Mouse (Mus musculus) MEL (cell line): Measurements from ENCODE around the gene Cbs. TPM values are rescaled to one million over a fixed set of nuclear protein-coding genes. Genes with fewer than 3 reads are reported as not detected.

Experiments
- DNase-seq: peaks from one replicate; pipeline ENCODE4 v3.0.0; 2011; ENCODE audit warnings: low read depth, low spot score
- H3K27ac ChIP-seq: 2 replicates; pipeline ENCODE4 v1.5.1; 2012; ENCODE audit warnings: low read depth, mild to moderate bottlenecking, control low read depth, low read length, moderate library complexity; ENCODE audit not compliant: control insufficient read depth
- H3K27me3 ChIP-seq, 2 experiments: fragments of 150-350 bp in 1 of 2; sonication (generic) in 1 of 2; 2 replicates each; pipeline ENCODE4 v1.6.1; 2012; ENCODE audit warnings: low read length in 2 of 2, mild to moderate bottlenecking in 2 of 2, improper control_type of control experiment in 1 of 2, moderate library complexity in 1 of 2; ENCODE audit not compliant: insufficient read depth in 2 of 2, control insufficient read depth in 1 of 2
- H3K36me3 ChIP-seq, 2 experiments: 2 replicates each; pipeline ENCODE4 v1.6.1; 2012 to 2014; ENCODE audit warnings: low read length in 2 of 2, improper control_type of control experiment in 1 of 2, inconsistent platforms in 1 of 2, mild to moderate bottlenecking in 1 of 2; ENCODE audit not compliant: insufficient read depth in 2 of 2, control insufficient read depth in 1 of 2
- H3K4me1 ChIP-seq, 2 experiments: fragments of 150-350 bp in 1 of 2; sonication (generic) in 1 of 2; 2 replicates each; pipeline ENCODE4 v1.6.1; 2012; ENCODE audit warnings: low read length in 2 of 2, improper control_type of control experiment in 1 of 2, mild to moderate bottlenecking in 1 of 2; ENCODE audit not compliant: insufficient read depth in 2 of 2, control insufficient read depth in 1 of 2
- H3K4me3 ChIP-seq, 2 experiments: fragments of 150-350 bp in 1 of 2; sonication (generic) in 1 of 2; 2 replicates each; pipeline ENCODE4 v1.5.1; 2012; ENCODE audit warnings: low read depth in 2 of 2, low read length in 2 of 2, mild to moderate bottlenecking in 2 of 2, moderate library complexity in 2 of 2, control low read depth in 1 of 2, improper control_type of control experiment in 1 of 2; ENCODE audit not compliant: control insufficient read depth in 1 of 2, insufficient read depth in 1 of 2
- H3K79me2 ChIP-seq: 2 replicates; pipeline ENCODE4 v1.6.1; 2012; ENCODE audit warnings: mild to moderate bottlenecking, low read length, moderate library complexity; ENCODE audit not compliant: control insufficient read depth, poor library complexity, insufficient read depth
- H3K9ac ChIP-seq: 2 replicates; pipeline ENCODE4 v1.6.1; 2012; ENCODE audit warnings: low read depth, mild to moderate bottlenecking, control low read depth, low read length, moderate library complexity; ENCODE audit not compliant: control insufficient read depth, poor library complexity, severe bottlenecking
- H3K9me3 ChIP-seq: fragments of 150-350 bp; sonication (generic); replicated peaks from 2 replicates; pipeline ENCODE4 v1.6.1; 2012; ENCODE audit warnings: mild to moderate bottlenecking, low read length, improper control_type of control experiment, moderate library complexity; ENCODE audit not compliant: insufficient read depth
- CTCF ChIP-seq, 3 experiments: IDR thresholded peaks in 2 of 3; conservative IDR thresholded peaks in 1 of 3; 2 replicates each; pipeline ENCODE4 v1.5.1; 2011 to 2012; ENCODE audit warnings: low read length in 3 of 3, low read depth in 2 of 3, mild to moderate bottlenecking in 2 of 3, improper control_type of control experiment in 1 of 3, inconsistent platforms in 1 of 3, mixed read lengths in 1 of 3, moderate library complexity in 1 of 3; ENCODE audit not compliant: control insufficient read depth in 1 of 3, insufficient read depth in 1 of 3, poor library complexity in 1 of 3, severe bottlenecking in 1 of 3
- EP300 ChIP-seq, 2 experiments: IDR thresholded peaks; 2 replicates each; pipeline ENCODE4 v1.6.1; 2011; ENCODE audit warnings: improper control_type of control experiment in 2 of 2, low read length in 2 of 2, low read depth in 1 of 2, mild to moderate bottlenecking in 1 of 2
- GABPA ChIP-seq: IDR thresholded peaks from 2 replicates; pipeline ENCODE4 v1.6.1; 2012; ENCODE audit warnings: low read depth, mild to moderate bottlenecking, inconsistent platforms, low read length, improper control_type of control experiment, moderate library complexity
- MAFK ChIP-seq: IDR thresholded peaks from 2 replicates; pipeline ENCODE4 v1.6.1; 2011; ENCODE audit warnings: low read depth, mild to moderate bottlenecking, low read length, improper control_type of control experiment, borderline replicate concordance
- MAZ ChIP-seq: IDR thresholded peaks from 2 replicates; pipeline ENCODE4 v1.6.1; 2012; ENCODE audit warnings: low read depth, mild to moderate bottlenecking, inconsistent platforms, low read length, improper control_type of control experiment
- NELFE ChIP-seq: IDR thresholded peaks from 2 replicates; pipeline ENCODE4 v1.6.1; 2011; ENCODE audit warnings: low read depth, low read length, improper control_type of control experiment
- POLR2AphosphoS5 ChIP-seq: IDR thresholded peaks from 2 replicates; pipeline ENCODE4 v1.6.1; 2012; ENCODE audit warnings: low read depth, borderline replicate concordance, mild to moderate bottlenecking, inconsistent platforms, low read length, moderate library complexity, mixed read lengths
- RAD21 ChIP-seq: IDR thresholded peaks from 2 replicates; pipeline ENCODE4 v1.6.1; 2011; ENCODE audit warnings: mild to moderate bottlenecking, low read depth, low read length, improper control_type of control experiment
- SMC3 ChIP-seq: IDR thresholded peaks from 2 replicates; pipeline ENCODE4 v1.6.1; 2011; ENCODE audit warnings: low read depth, low read length, improper control_type of control experiment
- UBTF ChIP-seq: IDR thresholded peaks from 2 replicates; pipeline ENCODE4 v1.6.1; 2012; ENCODE audit warnings: low read depth, mild to moderate bottlenecking, inconsistent platforms, low read length, improper control_type of control experiment, moderate library complexity, borderline replicate concordance; ENCODE audit not compliant: insufficient read depth
- USF1 ChIP-seq: IDR thresholded peaks from 2 replicates; pipeline ENCODE4 v1.6.1; 2014; ENCODE audit warnings: low read depth, mild to moderate bottlenecking, inconsistent platforms, low read length, improper control_type of control experiment, moderate library complexity
- USF2 ChIP-seq, 2 experiments: IDR thresholded peaks; 2 replicates each; pipeline ENCODE4 v1.6.1; 2011 to 2012; ENCODE audit warnings: improper control_type of control experiment in 2 of 2, low read length in 2 of 2, borderline replicate concordance in 1 of 2, inconsistent platforms in 1 of 2, low read depth in 1 of 2, mild to moderate bottlenecking in 1 of 2; ENCODE audit not compliant: insufficient read depth in 1 of 2
- ZC3H11A ChIP-seq: IDR thresholded peaks from 2 replicates; pipeline ENCODE4 v1.6.1; 2012; ENCODE audit warnings: low read depth, mild to moderate bottlenecking, inconsistent platforms, low read length, improper control_type of control experiment
- ZNF384 ChIP-seq: IDR thresholded peaks from 2 replicates; pipeline ENCODE4 v1.6.1; 2012; ENCODE audit warnings: low read depth, mild to moderate bottlenecking, inconsistent platforms, low read length, improper control_type of control experiment
- polyA plus RNA-seq, 2 experiments: library from polyadenylated mRNA; stranded (reverse) in 1 of 2; unstranded in 1 of 2; fragments of >175 nt in 1 of 2; fragments of >200 nt in 1 of 2; gene quantifications; 2 replicates each; pipeline versions ENCODE4 v1.2.1 to v1.2.4; 2012; ENCODE audit warnings: low replicate concordance in 2 of 2, low read depth in 1 of 2; ENCODE audit not compliant: insufficient read length in 2 of 2, insufficient read depth in 1 of 2, missing spikeins in 1 of 2
- total RNA-seq: library from RNA; depleted of rRNA; stranded (reverse); fragments of 300-350 nt; gene quantifications from 2 replicates; pipeline ENCODE4 v1.2.3, GENCODE M21; 2012

The Cbs gene
- total and polyA plus RNA-seq, 3 experiments, result 13.7 to 16.8 TPM; not detected in 1

DNA sequence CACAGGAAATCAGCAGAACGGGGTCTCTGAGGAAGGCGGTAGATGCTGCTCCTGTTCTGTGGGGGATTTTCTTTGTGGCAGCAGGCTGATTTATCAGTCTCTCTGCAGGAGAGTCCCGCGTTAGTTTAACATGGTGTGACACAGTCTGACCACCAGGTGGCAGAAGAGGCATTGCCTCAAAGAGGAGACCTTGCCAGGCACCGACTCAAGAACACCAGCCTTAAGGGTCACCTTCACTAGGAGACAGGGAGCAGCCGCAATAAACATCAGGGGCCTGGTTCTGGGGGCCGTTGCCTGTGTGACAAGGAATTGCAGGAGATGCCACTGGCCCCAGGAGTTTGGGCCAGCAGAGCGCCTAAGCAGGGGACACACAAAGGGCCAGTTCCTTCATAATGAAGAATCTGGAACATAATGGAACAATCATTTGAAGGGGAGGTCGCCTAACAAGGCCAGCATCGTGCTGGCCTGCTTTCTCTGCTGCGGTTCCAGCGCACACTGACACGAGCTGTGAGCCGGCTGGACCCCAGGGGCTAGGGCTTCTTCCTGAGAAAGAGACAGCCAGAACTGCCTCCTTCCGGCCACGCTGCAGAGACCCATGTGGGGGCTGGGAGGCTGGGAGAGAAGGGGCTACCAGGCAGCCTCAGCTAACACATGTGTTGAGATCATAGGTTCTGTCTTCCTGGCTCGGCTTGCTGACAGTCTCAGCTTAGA is 48.6 kb upstream of the Cbs start:
- H3K4me1 ChIP-seq, result no peaks in the 10 kb centered on the region
- H3K9ac ChIP-seq, result no peak overlapping the region; the same call in 1 of the 2 replicates
- DNase-seq, result peak; percentile 86
- H3K4me3 ChIP-seq, result no peak overlapping the region
- no peak overlapping the region for H3K27ac ChIP-seq
- no peaks in the 10 kb centered on the region for H3K9me3 ChIP-seq
- H3K79me2 ChIP-seq, result no peaks in the 10 kb centered on the region
- TF ChIP-seq SMC3 (peak; percentile 88), CTCF (IDR thresholded peaks at IDR 0.05 in 2 of 3, conservative IDR thresholded peaks at IDR 0.05 in 1 of 3; ENCODE audit: control insufficient read depth in 1 of 3, insufficient read depth in 1 of 3, low read depth in 2 of 3, low read length in 3 of 3, poor library complexity in 1 of 3, severe bottlenecking in 1 of 3) (peak; percentile 80 to 85 (median 80)), RAD21 (peak; percentile 84), EP300 (IDR thresholded peaks at IDR 0.05; ENCODE audit: low read depth in 1 of 2, low read length in 2 of 2) (no peak), ZC3H11A (peak; percentile 77)
- H3K27me3 ChIP-seq, result no peaks in the 10 kb centered on the region; a peak in 1 of 4 replicates
- H3K36me3 ChIP-seq, result no peaks in the 10 kb centered on the region

DNA sequence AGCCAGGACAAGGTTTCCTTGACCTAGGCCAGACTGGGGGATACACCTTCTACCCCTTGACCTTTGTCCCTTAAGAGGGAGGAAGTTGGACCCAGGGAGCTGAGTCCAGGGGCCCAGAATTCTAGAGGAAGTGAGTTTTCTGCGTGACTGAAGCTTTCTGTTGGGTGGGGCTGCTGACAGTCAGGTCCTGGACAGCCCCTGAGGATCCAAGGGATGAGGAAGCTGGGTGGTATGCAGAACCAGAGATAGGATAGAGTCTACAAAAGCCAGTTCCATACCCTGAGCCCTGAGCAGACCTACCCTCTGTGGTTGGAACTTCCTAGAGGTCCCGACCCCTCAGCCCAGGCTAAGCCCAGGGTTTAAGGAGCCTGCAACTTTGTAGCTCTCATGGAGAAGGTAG is 43.4 kb upstream of the Cbs start:
- TF ChIP-seq GABPA (no peak), ZC3H11A (no peak), MAFK (no peak), MAZ (no peak)
- TF ChIP-seq, all 39 proteins: peak for 0
- no peak for DNase-seq

DNA sequence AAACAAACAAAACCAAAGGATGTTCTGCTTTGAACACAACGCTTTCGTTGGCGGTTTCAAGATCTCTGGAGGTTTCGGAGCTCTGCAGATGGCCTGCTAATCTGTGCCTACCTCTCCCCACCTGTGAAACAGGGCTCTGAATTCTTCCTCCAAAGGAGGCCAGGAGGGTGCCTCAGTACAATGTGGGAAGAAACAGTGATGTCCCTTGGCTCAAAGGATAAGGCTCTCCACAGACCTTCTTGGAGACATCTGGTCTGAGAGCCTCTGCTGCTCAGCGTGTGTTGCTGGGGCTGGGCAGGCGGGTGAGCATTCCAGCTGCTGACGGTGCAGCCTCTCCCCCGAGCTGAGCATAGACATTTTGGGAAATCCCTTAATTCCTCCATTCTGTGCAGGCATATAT is 40.5 kb upstream of the Cbs start, which contains the start of gene Cryaa:
Cryaa (plus strand) TSS at position 301 of the 400 bp plus-strand sequence.
- no peaks in the 10 kb centered on the region for H3K4me1 ChIP-seq
- TF ChIP-seq POLR2AphosphoS5 (no peak), USF2 (IDR thresholded peaks at IDR 0.05; ENCODE audit: borderline replicate concordance in 1 of 2, insufficient read depth in 1 of 2, low read depth in 1 of 2, low read length in 2 of 2) (no peak), GABPA (no peak), ZNF384 (no peak), NELFE (no peak), UBTF (no peak), USF1 (no peak)
- no peaks in the 10 kb centered on the region for H3K9me3 ChIP-seq
- no peak within 1 kb of the TSS for H3K4me3 ChIP-seq
- DNase-seq, result no peak
- no peaks in the 10 kb centered on the region for H3K79me2 ChIP-seq
- H3K27ac ChIP-seq, result no peak within 1 kb of the TSS
- no peak within 1 kb of the TSS for H3K9ac ChIP-seq
- H3K36me3 ChIP-seq, result no peaks in the 10 kb centered on the region
- H3K27me3 ChIP-seq, result peaks cover 0 to 2% of the 10 kb centered on the region in 2 experiments; a peak in 2 of 4 replicates

More for the DNA sequence above, 43.4 kb upstream of the Cbs start:
- no peak overlapping the region for H3K4me3 ChIP-seq
- H3K79me2 ChIP-seq, result no peaks in the 10 kb centered on the region
- H3K27ac ChIP-seq, result no peak overlapping the region
- H3K27me3 ChIP-seq, result peaks cover 0 to 2% of the 10 kb centered on the region in 2 experiments; a peak in 2 of 4 replicates
- H3K4me1 ChIP-seq, result no peaks in the 10 kb centered on the region
- no peak overlapping the region for H3K9ac ChIP-seq
- H3K9me3 ChIP-seq, result no peaks in the 10 kb centered on the region
- H3K36me3 ChIP-seq, result no peaks in the 10 kb centered on the region
